13 mouse cellular contexts compared by ENCODE assay signal in genomic region chr5:67100564-67101394, GRCm38 (mm10). TPM values are rescaled to one million over a fixed set of nuclear protein-coding genes. Genes with fewer than 3 reads are reported as not detected.
DNase-seq lines count a peak whose midpoint lies in the region; ATAC-seq lines count a peak whose summit lies in the region.
"Had no signal": no experiment of that assay in that cellular context is flagged by ENCODE, and none has a peak within 500 bp of the region (broad histone marks: within the 10 kb centered on the region; RNA-seq: fewer than 3 reads in every experiment).

No protein-coding gene starts in this region.

- ATAC-seq in forebrain, embryonic 11.5 days (replicated peaks; ENCODE audit: low FRiP score), result 0 out of 2 replicates have a peak, but pooled peaks have one; percentile 8
- ATAC-seq in forebrain, embryonic 16.5 days, result no peak
- no peak for ATAC-seq in midbrain, embryonic 15.5 days (replicated peaks)
- ATAC-seq in limb, embryonic 11.5 days (ENCODE audit: insufficient number of reproducible peaks, low FRiP score, low TSS enrichment, low read depth), result peak; percentile 18; the same call in 1 of the 2 replicates

- DNase-seq in forebrain, embryonic 11.5 days (ENCODE audit: low spot score), result peak; percentile 59
- DNase-seq in midbrain, embryonic 10.5 days (ENCODE audit: low spot score), result peak; percentile 49
- peak; percentile 54 for DNase-seq in embryo, embryonic 11 days
- DNase-seq in limb, embryonic 11.5 days (ENCODE audit: low spot score), result peak; percentile 74
- DNase-seq in spleen, adult 18-20 months, result no peak
- DNase-seq in c-Kit-positive CD71-positive TER-119-positive erythroid progenitor cells, embryonic 14.5 days (ENCODE audit: low spot score), result no peak
- DNase-seq: kidney, postnatal 10 days; right cerebral cortex, adult 18-20 months had no signal

- no peak overlapping the region for H3K9ac ChIP-seq in forebrain, embryonic 11.5 days (ENCODE audit: low read length)
- H3K9ac ChIP-seq in forebrain, embryonic 16.5 days (replicated peaks; ENCODE audit: low read depth, low read length), result no peak overlapping the region
- H3K9ac ChIP-seq in midbrain, embryonic 15.5 days, result no peak overlapping the region
- no peak overlapping the region for H3K9ac ChIP-seq in limb, embryonic 11.5 days (ENCODE audit: low read length)
- H3K9ac ChIP-seq: embryonic facial prominence, embryonic 12.5 days; liver, embryonic 15.5 days had no signal

- H3K9me3 ChIP-seq in forebrain, embryonic 11.5 days (ENCODE audit: control insufficient read depth, low read length), result no peaks in the 10 kb centered on the region
- H3K9me3 ChIP-seq in forebrain, embryonic 16.5 days (ENCODE audit: control insufficient read depth, low read length), result no peaks in the 10 kb centered on the region
- no peaks in the 10 kb centered on the region for H3K9me3 ChIP-seq in midbrain, embryonic 10.5 days (replicated peaks)
- no peaks in the 10 kb centered on the region for H3K9me3 ChIP-seq in midbrain, embryonic 15.5 days
- no peaks in the 10 kb centered on the region for H3K9me3 ChIP-seq in limb, embryonic 11.5 days (ENCODE audit: control insufficient read depth, low read length)
- H3K9me3 ChIP-seq: embryonic facial prominence, embryonic 12.5 days; liver, embryonic 15.5 days had no signal

- no peak overlapping the region for H3K4me2 ChIP-seq in forebrain, embryonic 11.5 days (ENCODE audit: low read depth, low read length, severe bottlenecking)
- no peak overlapping the region for H3K4me2 ChIP-seq in forebrain, embryonic 16.5 days (ENCODE audit: low read length)
- no peak overlapping the region for H3K4me2 ChIP-seq in midbrain, embryonic 15.5 days
- H3K4me2 ChIP-seq in limb, embryonic 11.5 days (ENCODE audit: low read depth, severe bottlenecking), result no peak overlapping the region
- H3K4me2 ChIP-seq: embryonic facial prominence, embryonic 12.5 days; liver, embryonic 15.5 days had no signal

- H3K4me1 ChIP-seq in forebrain, embryonic 11.5 days (replicated peaks; ENCODE audit: control insufficient read depth, insufficient read depth, low read length), result peaks cover 16% of the 10 kb centered on the region
- H3K4me1 ChIP-seq in forebrain, embryonic 16.5 days (replicated peaks; ENCODE audit: control insufficient read depth, insufficient read depth, low read length), result peaks cover 7% of the 10 kb centered on the region
- H3K4me1 ChIP-seq in midbrain, embryonic 10.5 days, result peaks cover 34% of the 10 kb centered on the region
- peaks cover 6% of the 10 kb centered on the region for H3K4me1 ChIP-seq in midbrain, embryonic 15.5 days
- peaks cover 6% of the 10 kb centered on the region for H3K4me1 ChIP-seq in limb, embryonic 11.5 days (ENCODE audit: control insufficient read depth, insufficient read depth, low read length)

- no peak overlapping the region for H3K27ac ChIP-seq in forebrain, embryonic 11.5 days (ENCODE audit: low read depth, low read length)
- H3K27ac ChIP-seq in forebrain, embryonic 16.5 days (ENCODE audit: low read length), result no peak overlapping the region
- no peak overlapping the region for H3K27ac ChIP-seq in midbrain, embryonic 10.5 days (replicated peaks)
- H3K27ac ChIP-seq in midbrain, embryonic 15.5 days, result no peak overlapping the region
- no peak overlapping the region for H3K27ac ChIP-seq in limb, embryonic 11.5 days (replicated peaks; ENCODE audit: low read depth, low read length)
- H3K27ac ChIP-seq: embryonic facial prominence, embryonic 12.5 days; liver, embryonic 15.5 days; macrophage had no signal

- peaks cover 77% of the 10 kb centered on the region for H3K27me3 ChIP-seq in forebrain, embryonic 11.5 days (ENCODE audit: control insufficient read depth, insufficient read depth, low read length)
- peaks cover 70% of the 10 kb centered on the region for H3K27me3 ChIP-seq in forebrain, embryonic 16.5 days (replicated peaks; ENCODE audit: control insufficient read depth, insufficient read depth, low read length)
- peaks cover 100% of the 10 kb centered on the region for H3K27me3 ChIP-seq in midbrain, embryonic 10.5 days (ENCODE audit: low read depth, poor library complexity, severe bottlenecking)
- peaks cover 83% of the 10 kb centered on the region for H3K27me3 ChIP-seq in midbrain, embryonic 15.5 days (replicated peaks)
- peaks cover 76% of the 10 kb centered on the region for H3K27me3 ChIP-seq in limb, embryonic 11.5 days (ENCODE audit: control insufficient read depth, insufficient read depth, low read length)

- H3K4me3 ChIP-seq in forebrain, embryonic 11.5 days (ENCODE audit: low read depth, low read length), result no peak overlapping the region
- no peak overlapping the region for H3K4me3 ChIP-seq in forebrain, embryonic 16.5 days (replicated peaks; ENCODE audit: low read length)
- no peak overlapping the region for H3K4me3 ChIP-seq in midbrain, embryonic 10.5 days
- no peak overlapping the region for H3K4me3 ChIP-seq in midbrain, embryonic 15.5 days
- no peak overlapping the region for H3K4me3 ChIP-seq in limb, embryonic 11.5 days (ENCODE audit: low read depth, low read length)
- H3K4me3 ChIP-seq: embryonic facial prominence, embryonic 12.5 days; liver, embryonic 15.5 days had no signal

- 1% methylated on average over 34 of the region's 34 CpGs for WGBS in forebrain, embryonic 11.5 days
- WGBS in forebrain, embryonic 16.5 days, result 1% methylated on average over 34 of the region's 34 CpGs
- WGBS in midbrain, embryonic 10.5 days, result 1% methylated on average over 34 of the region's 34 CpGs
- WGBS in midbrain, embryonic 15.5 days, result under 1% methylated on average over 34 of the region's 34 CpGs
- under 1% methylated on average over 34 of the region's 34 CpGs for WGBS in limb, embryonic 11.5 days

- no peaks in the 10 kb centered on the region for H3K36me3 ChIP-seq in forebrain, embryonic 11.5 days (ENCODE audit: control insufficient read depth, insufficient read depth, low read length)
- H3K36me3 ChIP-seq in forebrain, embryonic 16.5 days (ENCODE audit: control insufficient read depth, insufficient read depth), result no peaks in the 10 kb centered on the region
- no peaks in the 10 kb centered on the region for H3K36me3 ChIP-seq in midbrain, embryonic 10.5 days
- no peaks in the 10 kb centered on the region for H3K36me3 ChIP-seq in midbrain, embryonic 15.5 days (replicated peaks)
- H3K36me3 ChIP-seq in limb, embryonic 11.5 days (ENCODE audit: control insufficient read depth, insufficient read depth, low read length), result no peaks in the 10 kb centered on the region
- H3K36me3 ChIP-seq: embryonic facial prominence, embryonic 12.5 days; liver, embryonic 15.5 days had no signal

RNA-seq across cellular contexts. Expression of gene Phox2b, which starts 1.7 kb away (rescaled TPM):
- polyA plus RNA-seq in forebrain, embryonic 11.5 days (2014; fragmentation: Nextera tagmentation; extraction: Ambion mirVana), result 0.08 TPM in 1 of 2 replicates, not detected in the other
- not detected in 2 replicates for polyA plus RNA-seq in forebrain, embryonic 16.5 days (2015; fragmentation: Nextera tagmentation; extraction: Ambion mirVana)
- polyA plus RNA-seq in midbrain, embryonic 10.5 days (2016; fragmentation: Nextera tagmentation; extraction: Ambion mirVana), result 3.3 and 4.5 TPM in 2 replicates
- 0.80 and 1.5 TPM in 2 replicates for polyA plus RNA-seq in midbrain, embryonic 15.5 days (2015; fragmentation: Nextera tagmentation; extraction: Ambion mirVana)
- polyA plus RNA-seq in limb, embryonic 11.5 days (2014; fragmentation: Nextera tagmentation; extraction: Ambion mirVana), result 0.17 and 0.20 TPM in 2 replicates
- polyA plus RNA-seq: macrophage had no signal

Comparison
In these comparisons a context has a peak if more than half of its experiments do, and no peak if none do; other contexts are left out.
1. ATAC-seq: peak in forebrain, embryonic 11.5 days (single experiment) and limb, embryonic 11.5 days (single experiment); none in forebrain, embryonic 16.5 days (single experiment) and midbrain, embryonic 15.5 days (single experiment).
2. DNase-seq: peak in forebrain, embryonic 11.5 days (single experiment), midbrain, embryonic 10.5 days (single experiment), embryo, embryonic 11 days (single experiment) and limb, embryonic 11.5 days (single experiment); none in spleen, adult 18-20 months (0 of 2) and c-Kit-positive CD71-positive TER-119-positive erythroid progenitor cells, embryonic 14.5 days (single experiment).